Mouse (Mus musculus): ENCODE data around the gene Mospd3.

GRCm38 (mm10) chr5:137551119-137551518, 49.7 kb downstream of the Mospd3 start:
- peak; percentile 56 for TF ChIP-seq CTCF (IDR thresholded peaks at IDR 0.05)
- TF ChIP-seq EP300 (IDR thresholded peaks at IDR 0.05): no peak
